Mouse (Mus musculus): ENCODE data around the gene Psmb8.

Gene Psmb8

DNA sequence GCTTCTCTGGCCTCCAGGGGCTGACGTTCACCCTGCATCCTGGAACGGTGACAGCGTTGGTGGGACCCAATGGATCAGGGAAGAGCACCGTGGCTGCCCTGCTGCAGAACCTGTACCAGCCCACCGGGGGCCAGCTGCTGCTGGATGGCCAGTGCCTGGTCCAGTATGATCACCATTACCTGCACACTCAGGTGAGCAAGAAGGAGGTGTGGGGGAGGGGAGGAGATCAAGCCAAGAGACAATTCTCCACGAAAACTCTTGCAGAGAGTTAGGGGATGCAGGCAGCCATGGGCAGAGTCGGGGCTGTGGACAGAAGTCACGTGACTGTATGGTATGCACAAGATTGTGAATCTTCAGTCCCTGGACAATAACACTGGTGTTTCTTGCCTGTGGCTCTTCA lies 4.1 kb upstream of the Psmb8 start:
- no peak for DNase-seq (ENCODE audit: low spot score)

GRCm38 (mm10) chr17:34194723-34195122 lies 2.8 kb upstream of the Psmb8 start:
- DNase-seq (ENCODE audit: low spot score) = no peak

DNA sequence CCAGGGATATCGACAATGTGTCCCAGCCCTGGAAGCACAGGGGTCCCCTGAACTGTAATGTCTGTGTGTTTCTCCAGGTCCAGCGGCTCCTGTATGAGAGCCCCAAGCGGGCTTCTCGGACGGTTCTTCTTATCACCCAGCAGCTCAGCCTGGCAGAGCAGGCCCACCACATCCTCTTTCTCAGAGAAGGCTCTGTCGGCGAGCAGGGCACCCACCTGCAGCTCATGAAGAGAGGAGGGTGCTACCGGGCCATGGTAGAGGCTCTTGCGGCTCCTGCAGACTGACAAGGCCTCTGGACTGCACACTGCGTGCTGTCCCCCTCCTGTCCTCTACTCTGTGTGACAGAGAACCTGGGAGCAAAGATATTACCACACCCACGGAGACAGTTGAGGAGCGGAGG lies 1.0 kb upstream of the Psmb8 start:
- no peak for DNase-seq (ENCODE audit: low spot score)

GRCm38 (mm10) chr17:34197904-34198520 lies 491 bp downstream of the Psmb8 start:
- no peak for DNase-seq (ENCODE audit: low spot score)

GRCm38 (mm10) chr17:34198521-34198912 lies 996 bp downstream of the Psmb8 start:
- DNase-seq (ENCODE audit: low spot score) = no peak

DNA sequence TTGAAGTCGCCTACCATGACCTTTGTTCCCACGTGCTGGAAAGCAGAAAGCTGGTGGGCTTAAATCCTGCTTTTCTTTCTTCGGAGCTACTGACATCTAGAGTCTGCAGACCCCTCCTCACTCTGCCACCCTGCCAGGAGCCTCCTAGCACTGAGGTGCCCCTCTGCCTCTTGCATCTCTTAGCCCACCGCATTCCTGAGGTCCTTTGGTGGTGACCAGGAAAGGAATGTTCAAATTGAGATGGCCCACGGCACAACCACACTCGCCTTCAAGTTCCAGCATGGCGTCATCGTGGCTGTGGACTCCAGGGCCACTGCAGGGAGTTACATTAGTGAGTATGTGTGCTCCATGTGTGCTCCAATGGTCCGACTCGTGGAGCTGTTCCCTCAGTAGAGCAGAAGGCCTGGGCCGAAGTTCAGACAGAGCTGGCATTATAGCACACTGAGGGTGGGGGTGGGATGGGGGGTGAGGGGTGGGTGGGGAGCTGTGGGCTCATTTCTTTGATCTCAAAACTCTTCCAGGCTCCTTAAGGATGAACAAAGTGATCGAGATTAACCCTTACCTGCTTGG lies 1.6 kb downstream of the Psmb8 start:
- DNase-seq (ENCODE audit: low spot score) = no peak

- DNase-seq (ENCODE audit: low spot score) = no peak
Measured at GRCm38 (mm10) chr17:34200047-34200446, 2.5 kb downstream of the Psmb8 start.

DNA sequence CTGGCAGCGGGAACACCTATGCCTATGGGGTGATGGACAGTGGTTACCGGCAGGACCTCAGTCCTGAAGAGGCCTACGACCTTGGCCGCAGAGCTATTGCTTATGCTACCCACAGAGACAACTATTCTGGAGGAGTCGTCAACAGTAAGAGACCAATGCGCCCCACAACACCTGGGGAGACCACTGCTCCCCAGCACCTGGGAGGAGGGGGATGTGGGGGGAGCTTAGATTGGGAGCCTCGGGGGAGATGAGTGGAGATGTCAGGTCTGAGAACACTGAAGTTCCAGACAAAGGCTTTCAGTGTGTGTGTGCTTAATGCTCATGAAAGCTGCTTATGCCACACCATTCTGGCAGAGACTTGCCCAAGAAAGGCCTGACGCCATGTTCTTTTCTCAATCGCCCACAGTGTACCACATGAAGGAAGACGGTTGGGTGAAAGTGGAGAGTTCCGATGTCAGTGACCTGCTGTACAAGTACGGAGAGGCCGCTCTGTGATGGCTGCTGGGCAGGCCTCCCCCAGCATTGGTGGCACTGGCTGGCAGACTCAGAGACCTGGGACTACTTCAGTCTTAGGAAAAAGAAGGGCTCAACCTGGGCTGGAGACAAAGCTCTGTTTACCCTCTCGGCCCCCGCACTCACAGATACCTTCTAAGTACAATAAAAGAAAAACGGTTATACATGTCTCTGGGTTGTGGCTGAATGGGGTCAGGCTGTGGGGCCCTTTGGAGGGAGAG lies 3.4 kb downstream of the Psmb8 start:
- no peak for DNase-seq (ENCODE audit: low spot score)

DNA sequence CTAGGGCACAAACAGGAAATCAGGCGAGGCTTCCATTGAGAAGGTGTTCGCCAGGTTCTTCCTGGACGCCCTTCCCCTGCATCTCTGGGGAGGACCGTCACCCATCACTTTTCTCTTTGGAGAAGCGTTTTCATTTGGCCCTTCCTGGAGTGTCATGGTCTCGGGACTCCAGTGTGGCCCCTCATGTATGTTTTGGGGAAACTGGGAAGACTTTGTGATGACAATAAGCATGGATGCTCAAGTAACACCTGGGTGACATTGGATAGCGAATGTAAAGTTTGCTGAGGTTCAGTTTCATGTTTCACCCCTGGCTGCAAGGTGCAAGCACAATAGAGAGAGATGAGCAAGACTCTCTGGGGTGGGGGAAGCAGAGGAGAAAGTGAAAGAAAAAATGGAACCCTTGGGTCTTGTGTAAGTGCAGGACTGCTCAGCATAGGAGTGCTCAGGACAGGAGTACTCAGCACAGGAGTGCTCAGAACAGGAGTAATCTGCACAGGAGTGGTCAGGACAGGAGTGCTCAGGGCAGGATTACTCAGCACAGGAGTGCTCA lies 4.1 kb downstream of the Psmb8 start:
- DNase-seq (ENCODE audit: low spot score) = no peak

- no peak for DNase-seq (ENCODE audit: low spot score)
Measured at GRCm38 (mm10) chr17:34202760-34203442, 5.4 kb downstream of the Psmb8 start.

GRCm38 (mm10) chr17:34203444-34203843 lies 5.9 kb downstream of the Psmb8 start, which contains the start of gene Tap2:
Gene Tap2 (plus strand): TSS chr17:34203527.
- DNase-seq (ENCODE audit: low spot score) = no peak

DNA sequence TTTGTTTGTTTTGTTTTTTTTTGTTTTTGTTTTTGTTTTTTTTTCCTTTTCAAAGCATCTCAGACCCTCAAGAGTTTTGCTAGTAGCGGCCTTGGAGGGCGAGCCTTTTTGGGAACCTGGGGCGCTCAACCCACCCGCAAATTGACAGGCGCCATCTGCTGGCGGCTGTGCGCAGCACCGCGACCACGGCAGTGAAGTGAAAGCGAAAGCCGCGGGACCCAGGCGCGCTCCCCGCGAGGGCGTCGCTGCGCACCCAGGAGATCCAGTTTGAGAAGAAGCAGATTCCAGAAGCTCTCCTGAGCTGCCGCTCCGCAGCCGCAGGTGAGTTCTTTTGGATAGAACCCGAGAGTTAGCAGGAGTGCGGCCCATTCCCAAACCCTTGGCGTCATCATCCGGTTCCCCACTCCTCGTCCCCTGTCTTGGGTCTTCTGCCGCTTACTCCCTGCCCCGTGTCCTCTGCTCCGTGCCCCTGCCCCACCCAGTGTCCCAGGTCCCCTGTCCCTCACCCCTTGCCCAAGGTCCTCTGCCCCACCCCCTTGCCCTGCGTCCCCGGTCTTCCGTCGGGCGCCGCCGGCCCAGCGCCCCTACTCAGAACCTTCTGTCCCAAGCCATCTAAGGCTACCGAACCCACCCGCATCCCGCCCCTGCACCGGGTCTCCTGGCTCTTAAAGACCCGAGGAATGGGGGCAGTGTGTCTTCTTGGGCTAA lies 6.9 kb downstream of the Psmb8 start:
- DNase-seq (ENCODE audit: low spot score) = peak; percentile 76

GRCm38 (mm10) chr17:34205021-34205745 lies 7.7 kb downstream of the Psmb8 start:
- no peak for DNase-seq (ENCODE audit: low spot score)

DNA sequence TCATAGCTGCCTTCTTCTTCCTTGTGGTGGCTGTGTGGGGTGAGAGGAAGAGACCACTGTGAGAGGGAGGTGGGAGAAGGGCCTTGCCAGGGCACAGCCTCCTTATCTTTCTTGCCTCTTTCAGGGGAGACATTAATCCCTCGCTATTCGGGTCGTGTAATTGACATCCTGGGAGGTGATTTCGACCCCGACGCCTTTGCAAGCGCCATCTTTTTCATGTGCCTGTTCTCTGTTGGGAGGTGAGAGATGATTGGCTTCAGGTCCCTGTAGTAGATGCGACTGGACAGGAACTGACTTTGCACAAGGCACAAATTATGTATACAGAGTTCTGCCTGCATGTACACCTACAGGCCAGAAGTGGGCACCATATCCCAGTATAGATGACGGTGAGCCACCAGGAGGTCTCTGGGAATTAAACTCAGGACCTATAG lies 8.2 kb downstream of the Psmb8 start:
- DNase-seq (ENCODE audit: low spot score) = no peak

DNA sequence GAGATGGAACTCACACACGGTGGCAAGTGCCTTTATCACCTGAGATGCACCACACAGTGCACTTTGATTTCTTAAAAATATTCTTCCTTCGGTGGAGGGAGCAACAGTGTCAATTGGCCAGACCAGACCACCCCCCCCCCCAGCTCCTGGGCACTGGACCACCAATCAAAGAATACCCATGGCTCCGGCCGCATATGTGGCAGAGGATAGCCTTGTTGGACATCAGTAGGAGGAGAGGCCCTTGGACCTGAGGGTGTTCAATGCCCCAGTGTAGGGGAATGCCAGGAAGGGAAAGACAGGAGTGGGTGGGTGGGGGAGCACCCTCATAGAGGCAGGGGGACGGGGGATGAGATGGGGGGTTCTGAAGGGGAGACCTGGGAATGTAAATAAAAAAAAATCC lies 9.2 kb downstream of the Psmb8 start:
- DNase-seq (ENCODE audit: low spot score) = no peak

GRCm38 (mm10) chr17:34207456-34207855 lies 9.9 kb downstream of the Psmb8 start:
- no peak for DNase-seq (ENCODE audit: low spot score)

- no peak for DNase-seq (ENCODE audit: low spot score)
Measured at GRCm38 (mm10) chr17:34207866-34208265, 10.3 kb downstream of the Psmb8 start.

GRCm38 (mm10) chr17:34208421-34208820 lies 10.9 kb downstream of the Psmb8 start:
- DNase-seq (ENCODE audit: low spot score) = no peak

GRCm38 (mm10) chr17:34209680-34210079 lies 12.2 kb downstream of the Psmb8 start:
- DNase-seq (ENCODE audit: low spot score) = no peak

GRCm38 (mm10) chr17:34210599-34210998 lies 13.1 kb downstream of the Psmb8 start:
- DNase-seq (ENCODE audit: low spot score) = no peak

DNA sequence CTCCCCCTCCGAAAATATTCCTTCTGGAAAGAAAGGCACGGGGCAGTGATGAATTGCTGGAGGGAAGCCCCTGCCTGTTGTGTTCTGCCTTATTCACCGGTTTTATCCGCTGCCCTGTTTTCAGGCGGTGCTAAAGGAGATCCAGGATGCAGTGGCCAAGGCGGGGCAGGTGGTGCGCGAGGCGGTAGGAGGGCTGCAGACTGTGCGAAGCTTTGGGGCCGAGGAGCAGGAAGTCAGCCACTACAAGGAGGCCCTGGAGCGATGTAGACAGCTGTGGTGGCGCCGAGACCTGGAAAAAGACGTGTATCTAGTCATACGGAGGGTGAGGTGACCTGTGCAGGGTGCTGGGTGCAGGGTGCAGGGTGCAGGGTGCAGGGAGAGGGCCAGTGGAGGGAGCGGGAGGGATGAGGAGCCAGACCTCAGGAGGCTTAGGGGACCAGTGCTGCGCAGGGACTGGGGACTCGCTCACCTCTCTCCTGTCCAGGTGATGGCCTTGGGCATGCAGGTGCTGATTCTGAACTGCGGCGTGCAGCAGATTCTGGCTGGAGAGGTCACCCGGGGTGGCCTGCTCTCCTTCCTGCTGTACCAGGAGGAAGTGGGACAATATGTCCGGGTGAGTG lies 14.3 kb downstream of the Psmb8 start:
- no peak for DNase-seq (ENCODE audit: low spot score)

Data from testis, postnatal 14 days (tissue).